Mouse (Mus musculus) thymus, postnatal 0 days (tissue): ENCODE measurements around the gene Sesn1. TPM values are rescaled to one million over a fixed set of nuclear protein-coding genes. Genes with fewer than 3 reads are reported as not detected.
"Not testable (repeated sequence)": the region's sequence is repeated elsewhere in the genome, so short reads cannot be mapped to it uniquely, and the experiment has no call there.

Experiments used
- DNase-seq: peaks from one replicate; pipeline ENCODE4 v3.0.0-alpha.2; 2015; ENCODE audit warnings: low spot score
- polyA plus RNA-seq: library from polyadenylated mRNA; unstranded; fragments of >200 nt; fragmentation: Nextera tagmentation; extraction: Ambion mirVana; gene quantifications from 2 replicates; pipeline ENCODE4 v1.2.1, GENCODE M21; 2015

The Sesn1 gene
- polyA plus RNA-seq, 1 experiment from 2014 or later: 69.4 TPM

DNA sequence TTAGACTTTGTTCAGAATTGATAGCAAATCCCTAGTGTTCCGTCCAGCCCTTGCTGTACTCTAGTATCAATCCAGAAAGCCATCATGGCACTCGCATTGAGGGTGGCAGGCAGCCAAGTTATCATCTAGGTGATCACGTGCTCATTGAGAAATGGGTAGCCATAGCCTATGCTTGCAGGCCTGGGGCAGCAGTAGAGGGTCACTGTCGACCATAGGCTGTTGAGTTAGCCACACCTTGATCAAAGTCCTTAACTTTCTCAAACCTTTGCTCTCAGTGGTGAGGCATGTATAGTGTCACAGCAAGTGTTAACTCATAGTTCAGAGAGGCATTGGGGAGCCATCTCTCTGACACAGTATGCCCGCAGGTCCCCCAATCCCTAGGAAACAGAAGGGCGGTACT, 11.4 kb downstream of the Sesn1 start:
- DNase-seq: no peak

GRCm38 (mm10) chr10:41822573-41823281, 13.0 kb downstream of the Sesn1 start:
- DNase-seq: no peak

DNA sequence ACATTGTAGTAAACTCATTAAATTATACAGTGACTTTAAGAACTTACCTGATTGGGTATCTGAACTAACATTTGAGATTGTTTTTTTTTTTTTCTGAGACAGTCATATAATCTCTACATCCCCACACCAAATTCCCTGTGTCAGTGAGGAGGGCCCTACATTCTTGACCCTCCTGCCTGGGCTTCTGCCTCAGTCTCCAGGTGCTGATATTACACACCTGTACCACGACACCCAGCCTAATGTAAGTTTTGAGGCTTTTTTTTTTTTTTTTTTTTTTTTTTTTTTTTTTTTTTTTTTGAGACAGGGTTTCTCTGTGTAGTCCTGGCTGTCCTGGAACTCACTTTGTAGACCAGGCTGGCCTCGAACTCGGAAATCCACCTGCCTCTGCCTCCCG, 13.5 kb downstream of the Sesn1 start:
- not testable (repeated sequence) for DNase-seq

DNA sequence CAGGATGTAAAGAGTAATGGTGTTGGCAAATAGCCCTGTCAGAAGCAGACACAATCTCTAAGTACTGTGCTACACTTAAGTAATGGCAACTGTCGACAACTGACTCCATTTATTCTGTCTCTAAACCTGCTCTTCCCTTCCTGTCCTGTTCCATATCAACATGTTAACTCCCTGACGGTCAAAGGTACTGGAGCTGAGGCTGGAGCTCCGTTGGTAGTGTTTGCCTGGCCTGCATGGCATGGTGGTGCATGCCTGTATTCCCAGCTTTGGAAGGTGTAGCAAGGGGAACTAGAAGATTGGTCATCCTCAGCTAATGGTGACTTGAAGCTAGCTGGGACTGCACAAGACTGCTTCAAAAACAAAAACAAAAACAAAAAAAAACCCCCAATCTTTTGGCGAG, 14.2 kb downstream of the Sesn1 start:
- no peak for DNase-seq

- DNase-seq: no peak
Observed at GRCm38 (mm10) chr10:41825041-41825440, 15.3 kb downstream of the Sesn1 start.

DNA sequence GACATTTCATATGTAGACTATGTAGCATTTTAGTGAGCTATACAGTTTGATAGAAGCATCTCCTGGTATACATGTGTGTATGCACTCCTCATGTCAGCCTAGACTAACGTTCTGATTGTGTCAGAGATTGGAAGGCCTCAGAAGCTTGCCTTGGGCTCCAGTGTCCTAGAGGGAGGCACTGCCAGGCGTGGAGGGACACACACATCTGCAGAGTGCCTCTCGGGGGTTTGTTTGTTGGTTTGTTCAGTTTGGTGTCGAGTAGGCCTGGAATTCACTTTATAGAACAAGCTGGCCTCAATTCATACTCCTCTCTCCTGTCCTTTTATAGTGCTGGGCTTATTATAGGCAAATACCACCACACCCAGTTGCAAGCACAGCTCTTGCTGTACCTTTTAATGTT, 16.3 kb downstream of the Sesn1 start:
- DNase-seq: no peak

- no peak for DNase-seq
Observed at GRCm38 (mm10) chr10:41826526-41827116, 16.9 kb downstream of the Sesn1 start.

GRCm38 (mm10) chr10:41827784-41828183, 18.0 kb downstream of the Sesn1 start:
- DNase-seq: no peak

DNA sequence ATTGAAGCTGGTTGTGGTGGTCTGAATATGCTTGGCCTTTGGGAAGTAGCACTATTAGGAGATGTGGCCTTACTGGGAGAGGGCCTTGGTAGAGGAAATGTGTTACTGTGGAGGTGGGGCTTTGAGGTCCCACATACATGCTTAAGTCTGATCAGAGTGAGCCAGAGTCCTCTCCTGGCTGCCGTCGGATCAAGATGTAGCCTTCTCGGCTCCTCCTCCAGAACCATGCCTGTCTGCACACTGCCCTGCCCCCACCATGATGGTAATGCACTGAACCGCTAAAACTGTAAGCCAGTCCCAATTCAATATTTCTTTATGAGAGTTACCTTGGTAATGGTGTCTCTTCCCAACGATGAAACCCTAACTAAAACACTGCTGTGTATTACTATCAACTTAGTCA, 19.5 kb downstream of the Sesn1 start:
- no peak for DNase-seq

- no peak for DNase-seq
Observed at GRCm38 (mm10) chr10:41829980-41830379, 20.2 kb downstream of the Sesn1 start.

GRCm38 (mm10) chr10:41830445-41830844, 20.7 kb downstream of the Sesn1 start:
- DNase-seq: no peak

DNA sequence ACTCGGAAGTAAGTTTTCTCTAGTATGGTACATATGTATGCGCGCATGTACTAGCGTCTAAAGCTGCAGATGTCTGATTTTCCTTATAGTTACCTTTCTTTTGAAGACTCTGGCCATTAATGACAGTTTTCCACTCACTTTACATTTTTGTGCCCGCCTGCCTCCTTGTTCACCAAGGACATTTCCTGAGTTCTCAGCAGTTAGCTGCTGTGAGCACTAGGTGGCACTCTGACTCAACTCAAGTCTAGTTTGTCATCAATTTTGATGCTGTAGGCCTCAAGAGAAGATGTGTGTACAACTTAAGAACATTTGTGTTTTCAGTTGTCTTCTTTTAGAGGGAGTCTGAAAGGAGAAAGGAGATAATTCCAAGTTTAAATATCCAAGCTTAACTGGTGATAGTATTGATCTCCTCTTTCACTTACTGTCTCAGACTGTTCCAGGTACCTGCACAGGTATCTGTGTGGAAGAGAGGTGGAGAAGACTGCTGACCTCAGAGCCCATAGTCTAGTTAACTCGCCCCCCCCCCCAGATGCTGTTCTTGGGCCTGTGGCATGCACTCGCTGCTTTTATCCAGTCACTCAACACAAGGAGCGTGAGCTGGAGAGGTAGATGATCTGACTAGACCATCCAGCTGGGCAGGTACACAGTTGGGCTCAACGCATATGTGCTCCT, 21.3 kb downstream of the Sesn1 start:
- DNase-seq: peak; percentile 79

- DNase-seq: no peak
Observed at GRCm38 (mm10) chr10:41832191-41832590, 22.5 kb downstream of the Sesn1 start.

DNA sequence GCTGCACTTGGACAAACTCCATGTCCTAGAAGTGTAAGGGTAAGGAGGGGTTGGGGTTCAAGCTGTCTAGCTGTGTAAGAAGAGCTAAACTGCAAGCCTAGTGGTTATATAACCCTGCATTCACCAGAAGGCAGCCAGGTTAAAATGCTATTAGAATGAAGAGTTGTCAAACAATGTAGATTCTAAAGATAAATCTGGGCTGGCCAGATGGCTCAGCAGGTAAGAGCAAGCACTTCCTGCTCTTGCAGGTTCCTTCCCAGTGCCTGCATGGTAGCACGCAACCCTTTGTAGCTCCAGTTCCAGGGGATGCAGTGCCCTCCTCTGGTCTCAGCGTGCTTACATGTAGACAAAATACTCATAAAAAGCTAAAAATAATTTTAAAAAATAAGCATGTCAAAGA, 24.4 kb downstream of the Sesn1 start:
- DNase-seq: peak; percentile 34

DNA sequence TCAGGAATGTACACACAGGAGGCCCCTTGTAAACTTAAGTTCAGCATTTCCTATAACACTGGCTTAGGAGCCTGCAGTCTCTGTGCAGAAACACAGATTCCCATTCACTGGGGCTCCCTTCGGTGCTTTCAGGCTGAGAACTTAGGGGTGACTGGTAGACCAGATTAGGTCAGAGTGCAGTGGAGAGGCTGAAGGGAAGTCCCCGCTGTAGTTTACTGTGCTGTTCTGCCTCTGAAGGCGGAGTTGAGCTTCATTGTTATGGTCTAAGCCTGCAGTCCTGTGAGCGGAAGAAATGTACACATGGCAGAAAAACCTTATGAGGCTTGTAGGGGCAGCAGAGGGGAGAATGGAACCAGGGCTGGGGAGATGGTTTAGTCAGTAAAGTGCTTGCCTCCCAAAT, 29.2 kb downstream of the Sesn1 start:
- no peak for DNase-seq

- DNase-seq: no peak
Observed at GRCm38 (mm10) chr10:41847737-41848136, 38.0 kb downstream of the Sesn1 start.

GRCm38 (mm10) chr10:41848721-41849120, 39.0 kb downstream of the Sesn1 start:
- no peak for DNase-seq

DNA sequence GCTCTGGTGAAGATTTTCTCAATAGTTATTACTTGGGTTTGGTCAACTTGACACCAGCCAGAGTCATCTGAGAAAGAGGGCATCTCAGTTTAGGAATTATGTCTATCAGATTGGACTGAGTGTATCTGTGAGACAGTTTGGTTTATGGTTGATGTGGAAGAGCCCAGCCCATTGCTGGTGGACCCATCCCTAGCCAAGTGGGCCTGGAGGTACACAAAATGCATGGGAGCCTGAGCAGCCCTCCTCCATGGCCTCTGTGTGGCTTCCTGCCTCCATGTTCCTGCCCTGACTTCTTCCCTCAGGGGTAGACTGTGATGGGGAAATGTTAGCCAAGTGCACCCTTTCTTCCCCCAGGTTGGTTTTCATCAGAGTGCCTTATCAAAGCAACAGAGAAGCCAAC, 50.1 kb downstream of the Sesn1 start:
- DNase-seq: no peak

- DNase-seq: no peak
Observed at GRCm38 (mm10) chr10:41860275-41860688, 50.5 kb downstream of the Sesn1 start.

GRCm38 (mm10) chr10:41863053-41863452, 53.3 kb downstream of the Sesn1 start:
- no peak for DNase-seq

DNA sequence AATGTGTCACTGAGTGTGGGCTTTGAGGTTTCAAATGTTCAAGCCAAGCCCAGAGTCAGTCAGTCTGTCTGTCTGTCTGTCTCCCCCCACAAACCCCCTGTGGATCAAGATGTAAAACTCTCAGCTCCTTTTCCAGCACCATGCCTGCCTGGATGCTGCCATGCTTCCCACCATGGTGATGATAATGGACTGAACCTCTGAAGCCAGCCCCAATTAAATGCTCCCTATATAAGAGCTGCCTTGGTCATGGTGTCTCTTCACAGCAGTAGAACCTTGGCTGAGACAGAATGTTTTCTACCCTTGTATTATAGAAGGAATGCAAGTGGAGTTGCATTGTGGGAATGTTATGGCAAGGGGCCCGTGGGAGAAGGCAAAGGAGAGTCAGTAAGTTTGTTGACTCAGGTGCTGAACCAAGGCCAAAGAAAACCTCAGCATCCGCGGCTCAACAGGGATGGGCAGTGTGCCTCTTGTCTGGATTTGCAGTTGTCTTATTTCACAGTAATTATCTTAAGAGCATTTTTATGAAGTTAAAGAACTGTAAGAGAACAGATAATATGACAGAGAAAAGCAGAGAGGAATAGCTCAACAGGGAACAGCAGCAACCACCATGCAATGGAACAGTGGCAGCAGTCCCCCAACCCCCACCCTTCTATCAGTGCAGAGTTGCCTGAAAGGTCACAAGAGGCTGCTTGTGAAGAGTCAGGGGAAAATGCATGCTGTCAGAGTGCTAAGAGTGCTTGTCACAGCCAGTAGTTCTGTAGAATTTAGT, 56.5 kb downstream of the Sesn1 start:
- no peak for DNase-seq

DNA sequence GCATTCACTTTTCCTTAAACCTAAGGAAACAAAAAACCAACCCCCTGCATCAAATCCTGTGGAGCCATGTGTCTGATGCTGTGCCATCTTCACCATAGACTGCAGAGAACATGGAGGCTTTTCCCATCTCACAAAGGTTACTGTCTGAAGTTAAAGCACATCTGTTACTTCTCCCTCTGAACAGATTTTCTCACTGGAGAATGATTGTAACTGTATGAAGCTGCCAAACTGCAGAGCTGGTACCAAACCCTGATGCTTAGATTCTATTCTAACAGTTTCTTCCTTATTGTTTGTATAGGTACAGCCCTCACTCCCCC, 57.1 kb downstream of the Sesn1 start:
- DNase-seq: no peak
